Mouse (Mus musculus) thymus, postnatal 10 days (tissue): ENCODE data around the gene Arl8a.
"Not testable (repeated sequence)": the region's sequence is repeated elsewhere in the genome, so short reads cannot be mapped to it uniquely, and the experiment has no call there.

Source experiments
- DNase-seq, 2 experiments: peaks; one replicate each; pipeline ENCODE4 v3.0.0; 2021; ENCODE audit warnings: low spot score in 2 of 2

Arl8a gene

DNA sequence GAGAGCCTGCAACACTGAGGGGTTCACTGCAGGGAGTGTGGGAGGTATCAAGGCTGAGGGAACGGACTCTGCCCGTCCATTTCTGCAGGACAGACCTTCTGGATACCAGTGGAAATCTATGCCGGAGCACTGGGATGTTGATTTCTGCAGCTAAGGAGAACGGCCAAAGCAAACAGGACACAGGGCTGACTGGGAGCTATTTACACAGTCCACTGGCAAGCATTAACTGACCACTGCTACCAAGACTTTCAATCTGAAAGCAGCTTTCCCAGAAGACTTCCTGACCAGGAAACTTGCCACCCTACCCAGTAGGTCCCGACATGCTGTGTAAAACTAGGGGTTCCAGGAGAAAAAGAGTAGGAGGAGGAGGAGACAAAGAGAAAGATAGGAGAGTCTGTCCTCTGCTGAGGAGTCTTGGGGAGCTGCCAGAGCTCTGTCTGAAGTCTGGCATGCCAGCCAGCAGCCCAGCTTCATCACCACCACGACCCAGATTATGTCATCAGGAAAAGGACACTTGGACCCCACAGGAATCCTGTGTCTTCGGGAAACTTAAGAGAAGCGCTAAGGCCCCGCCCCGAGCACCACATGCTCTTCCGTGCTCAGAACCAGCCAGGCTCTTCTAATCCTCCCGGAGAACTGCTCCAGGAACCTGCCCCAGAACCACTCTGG, 23.1 kb downstream of the Arl8a start:
- DNase-seq: no peak

DNA sequence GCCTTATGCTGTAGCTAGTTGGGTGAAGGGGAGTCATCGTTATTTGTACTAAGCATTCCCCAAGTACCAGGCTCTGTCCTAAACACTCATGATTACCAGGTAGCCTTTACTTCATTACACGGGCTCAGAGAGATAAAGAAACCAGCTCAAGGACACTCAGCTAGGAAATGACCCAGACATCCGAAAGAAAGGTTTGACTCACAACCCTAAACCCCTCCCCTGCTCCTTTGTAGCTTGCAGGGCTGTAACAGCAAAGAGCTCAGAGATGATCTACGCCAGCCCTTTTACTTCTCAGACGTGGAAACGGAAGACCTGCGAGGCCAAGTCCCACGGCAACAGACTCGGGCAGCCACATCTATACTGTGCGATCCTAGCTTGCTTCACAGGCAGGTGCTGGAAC, 23.7 kb downstream of the Arl8a start:
- no peak for DNase-seq

DNA sequence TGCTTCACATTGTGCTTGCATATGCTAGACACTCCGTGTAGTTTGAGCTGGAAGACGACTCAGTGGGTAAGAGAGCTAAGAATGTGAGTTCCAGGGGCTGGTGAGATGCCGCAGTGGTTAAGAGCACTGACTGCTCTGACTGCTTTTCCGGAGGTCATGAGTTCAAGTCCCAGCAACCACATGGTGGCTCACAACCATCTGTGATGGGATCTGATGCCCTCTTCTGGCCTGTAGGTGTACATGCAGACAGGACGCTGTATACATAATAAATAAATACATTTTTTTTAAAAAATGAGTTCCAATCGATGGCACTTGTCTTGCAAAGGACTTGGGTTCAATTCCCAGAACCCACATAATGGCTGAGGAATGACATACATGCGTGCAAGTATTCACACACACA, 24.6 kb downstream of the Arl8a start:
- DNase-seq: no peak

DNA sequence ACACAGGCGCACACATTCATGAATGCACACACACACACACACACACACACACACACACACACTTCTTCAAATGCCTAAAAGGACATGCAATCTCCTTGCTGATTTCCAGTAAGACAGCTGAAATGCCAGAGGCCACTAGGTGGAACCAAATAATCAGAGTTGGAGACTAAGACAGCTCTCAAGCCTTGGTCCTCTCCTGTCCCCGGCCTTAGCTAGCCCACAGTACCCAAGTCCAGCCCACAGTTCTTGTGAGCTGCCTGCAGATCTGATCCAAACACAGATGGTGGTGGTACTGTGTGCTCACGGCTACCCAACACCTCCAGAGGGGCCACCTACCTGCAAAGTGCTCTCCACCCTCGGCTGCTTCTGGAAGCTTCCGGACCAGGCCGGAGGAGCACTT, 25.4 kb downstream of the Arl8a start:
- DNase-seq: no peak

DNA sequence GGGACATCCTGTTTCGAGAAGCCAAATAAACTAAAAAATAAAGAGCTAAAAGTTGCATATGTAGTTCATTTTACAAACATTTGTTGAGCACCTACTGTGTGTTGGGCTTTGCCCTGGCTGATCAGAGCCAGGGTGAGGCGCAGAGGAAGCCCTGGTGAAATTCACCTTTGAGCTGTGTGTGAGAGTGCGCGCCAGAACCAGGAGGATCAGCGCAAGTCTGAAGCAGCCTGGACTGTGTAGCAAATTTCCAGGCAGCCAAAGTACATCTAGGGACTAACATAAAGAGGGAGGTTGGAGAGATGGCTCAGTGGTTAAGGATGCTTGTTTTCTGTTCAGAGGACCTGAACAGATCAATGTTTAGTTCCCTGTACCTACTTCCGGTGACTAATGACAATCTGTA, 26.7 kb downstream of the Arl8a start:
- no peak for DNase-seq

DNA sequence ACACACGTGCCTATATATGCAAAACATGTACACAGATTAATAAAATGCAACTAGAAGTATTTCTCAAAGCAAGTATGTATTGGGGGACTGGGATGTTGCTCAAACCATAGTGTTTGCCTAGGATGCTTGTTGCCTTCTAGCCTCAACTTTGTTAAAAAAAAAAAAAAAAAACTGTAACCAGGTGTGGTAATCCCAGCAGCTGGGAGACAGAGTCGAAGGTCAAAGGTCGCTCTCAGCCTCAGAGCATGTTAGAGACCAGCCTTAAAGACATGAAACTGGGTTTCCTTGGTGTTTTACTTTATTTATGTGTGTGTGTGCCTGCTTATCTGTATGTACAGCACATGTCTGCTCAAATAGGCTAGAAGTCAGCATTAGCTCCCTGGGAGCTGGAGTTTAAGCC, 28.6 kb downstream of the Arl8a start:
- DNase-seq: no peak

DNA sequence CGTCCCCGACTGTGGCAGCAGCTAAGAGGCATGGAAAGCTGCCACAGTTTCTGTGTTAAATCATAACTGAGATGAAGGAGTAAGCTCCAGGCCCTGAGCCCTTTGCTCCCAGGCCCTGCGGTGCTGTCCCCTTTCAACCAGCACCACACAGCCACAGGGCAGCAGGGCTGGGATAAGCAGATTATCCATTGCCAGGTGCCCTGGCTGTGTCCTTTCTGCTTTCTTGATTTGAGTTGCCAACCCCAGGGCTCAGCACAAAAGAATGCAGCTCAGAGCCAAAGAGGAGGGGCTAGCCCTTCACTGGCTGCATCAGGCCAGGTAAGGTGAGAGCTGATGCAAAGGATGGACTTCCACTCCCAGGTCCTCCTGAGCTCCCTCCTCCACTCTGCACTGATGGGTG, 31.1 kb downstream of the Arl8a start:
- no peak for DNase-seq

DNA sequence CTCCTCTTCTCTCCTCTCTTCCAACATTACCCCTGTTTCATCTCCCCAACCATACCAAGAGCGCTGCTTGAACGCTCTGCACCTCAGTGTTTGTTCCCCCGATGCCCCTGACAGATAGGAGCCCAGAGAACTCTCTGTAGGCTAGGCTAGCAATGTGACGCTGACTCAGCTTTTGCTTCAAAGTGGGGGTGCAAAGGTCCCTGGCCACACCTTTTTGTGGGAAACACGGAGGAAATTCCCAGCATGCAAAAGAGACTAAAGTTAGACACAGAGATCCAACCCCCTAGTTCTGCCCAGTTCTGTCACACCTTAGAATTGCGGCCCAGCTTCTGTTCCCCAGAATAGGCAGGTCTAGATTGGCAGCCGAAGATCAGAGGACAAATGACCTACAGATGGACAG, 32.2 kb downstream of the Arl8a start:
- DNase-seq: no peak

DNA sequence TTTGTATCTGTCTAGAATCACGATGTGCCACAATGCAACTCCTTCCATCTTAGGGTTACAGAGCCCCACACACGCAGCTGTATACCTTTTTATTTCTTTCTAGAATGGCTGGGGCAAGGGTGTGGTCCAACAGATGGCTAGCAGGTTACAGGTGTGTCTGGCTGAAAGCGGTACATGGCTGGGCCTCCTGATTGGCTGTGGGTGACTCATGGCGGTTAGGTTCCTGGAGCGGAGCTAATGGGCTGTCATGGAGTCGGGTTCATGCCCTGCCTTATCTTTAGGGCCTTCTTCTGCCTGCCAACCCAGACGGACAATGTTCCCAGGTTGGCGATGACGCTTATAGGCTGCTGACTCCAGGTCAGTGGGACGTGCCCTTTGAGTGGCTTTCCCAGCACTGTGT, 34.2 kb downstream of the Arl8a start:
- no peak for DNase-seq

DNA sequence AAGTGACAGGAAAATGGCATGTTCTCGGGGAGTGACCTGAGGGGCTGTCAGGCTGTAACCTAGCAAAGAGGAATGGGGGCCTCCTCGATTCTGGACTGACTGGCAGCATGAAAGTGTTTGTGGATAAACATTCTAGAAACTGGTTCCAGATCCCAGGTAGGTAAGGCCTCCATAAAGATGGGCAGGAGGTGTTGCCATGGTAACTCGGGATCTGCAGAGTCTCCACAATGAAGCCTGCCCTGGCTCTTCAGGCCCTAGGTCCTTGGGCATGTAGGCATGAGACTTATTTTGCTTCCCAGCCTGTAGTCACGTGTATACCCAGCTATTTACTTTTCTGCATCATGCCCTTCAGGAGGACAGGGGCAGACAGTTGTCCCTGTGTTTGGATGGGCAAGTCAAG, 34.7 kb downstream of the Arl8a start:
- no peak for DNase-seq

DNA sequence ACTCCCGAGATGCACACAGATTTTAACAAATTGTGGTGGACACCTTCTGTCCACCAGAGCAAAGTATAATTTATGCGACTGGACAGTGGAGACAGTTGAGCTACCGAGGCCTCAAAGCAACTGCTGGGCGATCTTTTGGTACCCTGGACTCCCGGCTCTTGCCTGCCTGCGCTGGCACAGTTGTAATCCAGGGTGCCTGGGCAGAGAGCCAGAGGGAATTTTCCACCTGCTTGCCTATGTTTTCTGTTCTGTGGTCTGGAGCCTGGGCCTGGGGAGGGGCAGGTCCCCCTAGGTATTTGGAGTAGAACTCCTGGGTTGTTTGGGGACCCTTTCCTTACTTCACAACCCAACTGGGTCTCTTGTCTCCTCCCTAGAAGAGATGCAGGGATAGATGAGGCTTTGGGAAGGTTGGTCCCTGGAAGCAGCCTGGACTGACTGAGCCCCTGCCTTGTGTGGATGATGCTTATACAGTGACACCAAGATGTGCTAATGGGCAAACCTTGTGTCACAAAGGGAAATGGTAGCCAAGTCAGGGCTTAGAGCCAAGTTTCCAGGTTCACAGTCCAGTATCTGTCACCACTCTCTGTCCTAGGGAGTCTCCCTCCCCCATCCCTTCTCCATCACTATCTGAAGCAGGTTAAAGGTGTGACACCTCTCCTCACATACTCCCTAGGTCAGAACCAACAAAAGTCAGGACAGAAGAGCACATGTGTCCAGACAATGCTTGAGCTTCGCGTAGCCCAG, 35.4 kb downstream of the Arl8a start:
- DNase-seq: no peak

DNA sequence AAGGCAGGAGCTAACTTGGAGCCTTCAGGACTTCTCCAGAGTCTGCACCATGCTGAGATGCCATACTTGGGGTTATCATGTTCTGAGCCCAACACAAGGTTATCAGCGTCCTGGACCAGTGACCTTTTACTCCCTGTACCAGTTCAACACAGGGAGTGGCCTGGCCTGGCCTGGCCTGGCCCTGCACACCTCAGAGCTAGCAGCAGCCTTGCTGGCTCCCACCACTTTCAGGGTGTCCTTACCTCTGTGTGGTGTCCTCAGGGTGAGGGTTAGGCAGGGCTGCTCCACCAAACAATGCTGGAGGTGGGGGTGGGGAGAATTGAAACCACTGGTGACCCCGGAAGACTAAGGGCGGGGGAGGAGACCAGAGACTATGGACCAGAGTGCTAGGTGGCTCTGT, 36.4 kb downstream of the Arl8a start:
- no peak for DNase-seq

DNA sequence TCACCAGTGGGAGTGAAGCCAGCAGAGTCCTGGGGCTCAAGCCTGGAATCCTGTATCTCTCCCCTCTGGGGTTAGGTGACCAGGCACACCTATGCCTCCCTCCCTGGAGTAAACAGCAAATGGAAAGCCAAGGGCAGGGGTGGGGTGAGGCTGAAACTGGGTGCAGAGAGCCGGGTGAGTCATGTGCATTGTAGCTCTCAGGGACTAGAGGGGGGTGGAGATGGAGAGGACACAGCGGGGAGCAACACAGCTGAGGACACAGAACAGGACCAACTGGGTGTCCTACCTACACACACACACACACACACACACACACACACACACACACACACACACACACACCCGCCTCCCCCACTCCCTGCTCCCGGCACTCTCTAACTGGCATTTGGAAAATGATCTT, 36.8 kb downstream of the Arl8a start:
- no peak for DNase-seq

DNA sequence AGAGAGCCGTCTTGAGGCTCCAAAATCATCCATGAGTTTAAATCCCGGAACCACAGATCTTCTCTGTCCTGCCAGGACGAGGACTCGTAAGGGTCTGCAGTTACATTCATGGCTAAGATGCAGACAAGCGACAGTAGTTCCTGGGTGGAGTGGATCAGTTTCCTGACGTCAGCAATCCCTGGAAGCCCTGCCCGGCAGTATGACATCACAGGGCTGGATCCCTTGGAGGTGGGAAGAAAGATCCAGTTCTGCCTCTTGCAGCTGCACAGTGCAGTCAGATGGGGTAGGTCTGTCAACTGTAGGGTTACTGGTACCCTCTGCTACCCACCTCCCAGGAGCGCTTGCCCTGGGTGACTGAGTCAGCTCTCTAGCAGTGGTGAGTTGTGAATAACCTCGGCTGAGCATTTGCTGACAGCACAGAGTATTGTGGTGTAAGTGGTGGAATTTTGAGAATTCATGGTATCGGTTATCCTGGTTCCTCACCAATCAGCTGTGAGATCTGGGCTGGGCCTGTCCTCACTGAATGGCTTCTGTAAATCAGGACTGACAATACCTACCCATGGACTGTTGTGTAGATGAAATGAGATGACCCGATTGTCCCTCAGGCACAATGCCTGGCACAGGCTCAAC, 37.4 kb downstream of the Arl8a start:
- DNase-seq: no peak

DNA sequence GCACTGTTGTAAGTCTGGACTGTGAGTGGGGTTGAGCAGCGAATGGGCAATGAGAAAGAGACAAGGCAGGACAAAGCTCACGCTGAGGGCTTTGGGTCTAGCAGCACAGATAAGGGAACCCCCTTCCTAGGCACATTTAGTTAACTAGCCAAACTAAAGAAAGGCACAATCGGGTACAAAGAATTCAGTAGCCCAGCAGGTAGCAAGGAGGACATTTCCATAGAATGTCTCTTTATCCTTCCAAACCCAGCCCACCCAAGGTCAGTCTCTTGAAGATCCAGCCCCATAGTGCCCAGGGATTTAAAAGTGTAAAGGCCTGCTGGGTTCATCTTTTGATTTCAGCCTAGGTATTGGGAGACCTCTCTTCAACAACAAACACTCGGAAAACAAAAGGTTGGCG, 39.3 kb downstream of the Arl8a start:
- no peak for DNase-seq

DNA sequence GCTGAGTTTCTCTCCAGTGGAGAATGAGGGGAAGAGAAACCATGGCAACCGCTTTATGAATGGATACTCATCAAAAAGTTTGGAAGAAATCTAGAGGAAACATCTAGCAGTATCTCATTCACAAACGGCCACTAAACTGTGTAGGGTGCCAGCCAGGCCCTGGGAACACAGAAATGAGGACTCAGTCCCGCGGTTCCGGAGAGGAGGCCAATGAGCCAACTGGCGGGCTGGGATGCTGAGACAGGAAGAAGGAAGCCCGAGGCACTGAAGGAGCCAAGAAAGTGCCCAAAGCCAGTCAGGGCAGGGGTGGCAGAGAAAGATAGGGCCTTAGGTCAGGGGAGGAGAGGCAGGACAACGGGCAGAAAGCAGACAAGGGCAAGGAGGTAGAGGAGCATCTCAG, 39.8 kb downstream of the Arl8a start:
- DNase-seq: no peak

DNA sequence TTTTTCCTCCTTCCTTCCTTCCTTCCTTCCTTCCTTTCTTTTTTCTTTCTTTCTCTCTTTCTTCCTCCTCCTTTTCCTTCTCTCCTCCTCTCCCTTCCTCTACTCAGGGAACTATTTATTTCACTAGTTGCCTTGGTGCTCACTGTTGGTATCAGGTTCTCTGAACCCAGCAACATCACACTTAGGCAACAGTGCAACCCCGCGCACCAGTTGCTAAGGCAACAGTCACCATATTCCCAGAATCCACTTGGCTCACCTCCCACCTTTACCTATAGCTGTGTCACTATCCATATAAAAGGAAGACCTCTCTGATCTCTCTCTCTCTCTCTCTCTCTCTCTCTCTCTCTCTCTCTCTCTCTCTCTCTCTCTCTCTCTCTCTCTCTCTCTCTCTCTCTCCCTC, 40.4 kb downstream of the Arl8a start:
- DNase-seq: not testable (repeated sequence)

DNA sequence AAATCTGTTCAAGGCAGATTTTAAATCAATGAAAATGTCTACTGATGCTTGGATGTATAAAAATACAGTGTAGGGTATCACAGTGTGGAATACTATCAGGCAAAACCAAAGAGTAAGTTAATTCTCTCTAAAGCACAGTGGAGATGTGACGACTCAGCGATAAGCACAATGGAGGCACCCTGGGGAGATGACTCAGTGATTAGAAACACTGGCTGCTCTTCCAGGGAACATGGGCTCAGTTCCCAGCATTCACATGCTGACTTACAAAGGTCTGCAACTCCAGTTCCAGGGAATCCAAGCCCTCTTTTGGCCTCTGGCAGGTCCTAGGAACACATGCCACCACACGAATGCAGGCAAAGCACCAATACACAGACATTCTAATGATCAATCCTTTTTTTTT, 41.6 kb downstream of the Arl8a start:
- DNase-seq: no peak

DNA sequence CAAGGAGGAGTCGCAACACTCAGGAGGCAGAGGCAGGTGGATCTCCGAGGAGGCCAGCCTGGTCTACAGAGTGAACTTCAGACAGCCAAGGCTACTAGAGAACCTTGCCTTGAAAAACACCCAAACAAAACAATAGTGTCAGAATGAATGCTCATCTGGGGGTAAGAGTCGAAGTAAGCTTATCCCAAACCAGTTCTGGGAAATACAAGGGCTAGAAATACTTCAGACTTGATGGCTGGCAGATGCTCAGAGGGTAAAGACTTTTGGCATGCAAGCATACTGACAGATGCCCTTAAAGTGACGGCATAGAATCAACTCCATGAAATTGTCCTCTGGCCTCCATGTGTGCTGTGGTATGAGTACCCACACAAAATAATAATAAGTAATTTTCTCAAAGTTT, 42.6 kb downstream of the Arl8a start:
- DNase-seq: no peak

DNA sequence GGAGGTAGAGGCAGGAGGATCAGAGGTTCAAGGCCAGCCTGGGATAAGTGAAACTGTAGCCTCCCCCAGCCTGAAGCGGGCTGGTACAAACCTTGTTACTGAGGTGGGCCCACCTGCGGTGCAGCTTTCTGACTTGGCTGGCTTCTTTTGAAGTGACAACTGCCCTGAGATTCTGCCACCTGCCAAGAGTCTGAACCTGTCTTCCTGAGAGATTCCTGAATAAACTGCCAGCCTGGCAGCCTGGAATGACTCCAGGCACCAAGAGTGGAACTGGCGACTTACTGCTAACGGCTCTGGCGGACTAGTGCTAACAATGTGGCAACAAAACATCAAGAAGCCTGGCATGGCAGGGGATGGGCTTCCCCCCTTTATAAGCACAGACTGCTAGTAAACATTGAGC, 47.7 kb downstream of the Arl8a start:
- not testable (repeated sequence) for DNase-seq

DNA sequence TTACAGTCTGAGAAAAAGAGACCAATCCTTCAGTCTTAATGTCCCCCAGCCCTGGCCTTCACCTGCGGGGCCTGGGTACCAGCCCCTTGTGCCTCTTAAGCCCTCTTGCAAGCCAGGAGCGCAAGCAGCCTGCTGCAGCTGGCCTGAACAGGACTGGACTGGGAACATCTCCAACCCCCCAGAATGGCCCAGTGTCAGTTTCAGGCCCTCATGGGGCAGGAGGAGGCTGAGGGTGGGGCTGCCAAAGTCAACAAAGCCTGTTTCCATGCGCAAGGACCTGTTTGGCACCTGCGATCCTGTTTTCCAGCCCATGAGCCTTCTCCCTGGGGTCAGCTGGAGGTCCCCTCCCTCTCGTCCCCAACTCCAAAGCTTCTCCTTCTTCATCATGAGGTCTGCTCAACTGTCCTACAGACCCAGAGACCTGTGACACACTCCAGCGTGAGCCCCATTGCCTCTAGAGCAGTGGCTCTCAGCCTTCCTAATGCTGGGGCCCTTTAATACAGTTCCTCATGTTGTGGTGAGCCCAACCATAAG, 49.4 kb downstream of the Arl8a start:
- DNase-seq: no peak

DNA sequence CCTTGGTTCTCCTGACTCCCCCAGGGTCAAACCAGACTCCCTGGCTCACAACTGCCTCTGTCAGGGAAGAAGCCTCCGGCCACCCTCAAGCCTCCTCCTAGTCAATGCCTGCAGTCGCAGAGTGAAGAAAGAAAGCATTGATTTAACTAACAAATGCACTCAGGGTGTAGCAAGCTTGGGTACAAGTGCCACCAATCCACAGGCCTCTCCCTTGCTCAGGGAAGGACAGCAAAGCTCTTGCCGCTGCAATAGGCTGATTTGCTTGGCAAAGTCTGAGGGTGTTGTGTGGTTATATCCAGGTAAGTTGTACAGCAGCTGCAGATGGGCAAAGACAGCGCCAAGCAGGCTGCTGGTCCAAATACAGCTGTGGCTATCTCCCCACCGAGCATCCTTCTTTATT, 51.8 kb downstream of the Arl8a start:
- DNase-seq: no peak
